Mouse (Mus musculus) thymus, adult 18-20 months (tissue): ENCODE data around the gene Lca5l.
"Not testable (repeated sequence)": the region's sequence is repeated elsewhere in the genome, so short reads cannot be mapped to it uniquely, and the experiment has no call there.

Experiments used
- DNase-seq, 2 experiments: peaks; one replicate each; pipeline ENCODE4 v3.0.0; 2022; ENCODE audit warnings: mixed read lengths in 2 of 2

Gene Lca5l

GRCm38 (mm10) chr16:96165723-96166264, 26.3 kb downstream of the Lca5l start:
- no peak for DNase-seq

- no peak for DNase-seq
Measured at GRCm38 (mm10) chr16:96161336-96161735, 30.7 kb downstream of the Lca5l start.

- DNase-seq, result no peak
Measured at GRCm38 (mm10) chr16:96160927-96161326, 31.1 kb downstream of the Lca5l start.

- no peak for DNase-seq
Measured at GRCm38 (mm10) chr16:96159794-96160346, 32.2 kb downstream of the Lca5l start.

- DNase-seq, result peak in 1 of 2 experiments; percentile 29
Measured at GRCm38 (mm10) chr16:96159091-96159731, 32.9 kb downstream of the Lca5l start.

GRCm38 (mm10) chr16:96158511-96159080, 33.5 kb downstream of the Lca5l start:
- no peak for DNase-seq

GRCm38 (mm10) chr16:96157171-96157570, 34.9 kb downstream of the Lca5l start:
- DNase-seq, result no peak

- DNase-seq, result no peak
Measured at GRCm38 (mm10) chr16:96156019-96156418, 36.1 kb downstream of the Lca5l start.

GRCm38 (mm10) chr16:96154476-96154875, 37.6 kb downstream of the Lca5l start:
- DNase-seq, result no peak

GRCm38 (mm10) chr16:96151551-96151950, 40.5 kb downstream of the Lca5l start:
- peak; percentile 43 to 49 for DNase-seq

GRCm38 (mm10) chr16:96150995-96151394, 41.1 kb downstream of the Lca5l start:
- DNase-seq, result no peak

- DNase-seq, result no peak
Measured at GRCm38 (mm10) chr16:96149311-96149710, 42.8 kb downstream of the Lca5l start.

GRCm38 (mm10) chr16:96148834-96149233, 43.2 kb downstream of the Lca5l start:
- no peak for DNase-seq

- DNase-seq, result no peak
Measured at GRCm38 (mm10) chr16:96145814-96146213, 46.3 kb downstream of the Lca5l start.

- DNase-seq, result peak; percentile 99 to 100
Measured at GRCm38 (mm10) chr16:96145110-96145800, 46.8 kb downstream of the Lca5l start, which contains the start of gene Wrb. Gene Wrb, plus strand, starts transcription at chr16:96145407.

GRCm38 (mm10) chr16:96144748-96145109, 47.3 kb downstream of the Lca5l start:
- not testable (repeated sequence) for DNase-seq

GRCm38 (mm10) chr16:96128466-96128865, 63.6 kb downstream of the Lca5l start:
- DNase-seq, result no peak

- peak; percentile 89 to 92 for DNase-seq
Measured at GRCm38 (mm10) chr16:96127657-96128344, 64.3 kb downstream of the Lca5l start, which contains the start of gene Hmgn1. Gene Hmgn1, minus strand, starts transcription at chr16:96127729.

- no peak for DNase-seq
Measured at GRCm38 (mm10) chr16:96127288-96127656, 64.8 kb downstream of the Lca5l start.

- DNase-seq, result peak in 1 of 2 experiments; percentile 11
Measured at GRCm38 (mm10) chr16:96126684-96127171, 65.3 kb downstream of the Lca5l start.

GRCm38 (mm10) chr16:96120022-96120623, 71.9 kb downstream of the Lca5l start:
- DNase-seq, result no peak

GRCm38 (mm10) chr16:96114729-96115128, 77.3 kb downstream of the Lca5l start:
- DNase-seq, result no peak
